Mouse (Mus musculus) MN1 (cell line): ENCODE data around the gene Arhgap8.

Experiments used
- DNase-seq: peaks from one replicate; pipeline ENCODE4 v3.0.0-alpha.2; 2016; ENCODE audit warnings: low spot score

Arhgap8 gene

GRCm38 (mm10) chr15:84719791-84720190 is at the start of gene Arhgap8:
Gene Arhgap8 (plus strand): TSS chr15:84720052.
- DNase-seq: no peak

DNA sequence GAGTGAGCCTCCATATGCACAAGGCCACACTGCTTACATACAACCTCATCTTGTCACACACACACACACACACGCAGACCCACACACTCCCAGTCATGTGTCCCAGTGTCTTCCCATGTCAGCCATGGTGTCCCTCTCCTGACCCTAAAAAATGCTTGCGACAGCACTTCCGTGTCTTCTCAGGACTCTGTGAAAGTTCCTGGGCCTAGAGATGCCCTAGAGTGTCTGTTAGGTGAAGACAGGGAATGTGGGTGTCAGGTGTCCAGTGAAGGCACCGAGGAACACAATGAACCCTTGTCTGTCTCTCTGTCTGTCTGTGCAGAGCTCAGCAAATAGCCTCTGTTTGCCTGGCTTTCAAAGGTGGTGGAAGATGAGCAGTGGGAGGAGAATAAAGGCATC is 49.2 kb upstream of the Arhgap8 start:
- no peak for DNase-seq

DNA sequence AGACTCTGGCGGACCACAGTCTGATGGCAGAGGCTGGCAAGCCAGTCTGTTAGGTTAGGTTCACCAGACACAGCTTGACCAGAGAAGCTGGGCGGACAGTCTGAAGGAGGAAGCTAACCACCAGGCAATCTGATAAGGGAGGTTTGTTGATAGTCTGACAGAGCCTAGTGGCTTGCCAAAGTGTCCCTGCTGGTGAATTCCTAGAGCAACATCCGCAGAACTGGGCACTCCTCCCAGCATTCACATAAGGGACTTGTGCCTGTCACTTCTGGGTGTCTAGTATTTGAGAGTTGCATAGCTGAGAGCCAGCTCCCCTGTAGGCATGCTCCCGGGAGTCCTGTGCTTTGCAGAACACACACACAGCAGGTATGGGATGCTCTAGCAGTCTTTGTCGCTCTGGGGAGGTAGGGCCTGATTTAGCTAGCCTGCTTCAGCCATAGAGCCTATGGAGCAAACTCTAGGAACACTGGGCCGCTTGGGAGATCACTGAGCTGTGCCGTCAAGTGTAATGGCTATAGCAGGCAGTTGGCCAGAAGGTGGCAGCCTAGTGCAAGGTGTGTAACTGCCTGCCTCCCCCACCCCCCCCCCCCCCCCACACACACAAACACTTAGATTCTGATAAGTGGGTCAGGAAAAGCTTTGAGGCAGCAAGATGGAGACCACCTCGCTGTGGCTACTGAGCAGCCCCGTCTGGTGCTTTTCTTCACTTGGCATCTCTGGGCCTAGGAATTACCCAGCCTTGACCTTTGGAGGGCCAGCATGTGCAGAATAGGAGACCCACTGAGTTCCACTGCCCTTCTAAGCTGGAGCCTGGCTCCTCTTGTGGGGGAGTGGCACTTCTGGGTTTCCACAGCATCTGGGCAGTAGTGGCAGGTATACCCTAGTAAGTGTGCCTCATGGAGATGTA is 48.2 kb upstream of the Arhgap8 start:
- DNase-seq: peak; percentile 45

GRCm38 (mm10) chr15:84672308-84672615 is 47.6 kb upstream of the Arhgap8 start:
- DNase-seq: no peak

- no peak for DNase-seq
These were observed 47.2 kb upstream of the Arhgap8 start for GRCm38 (mm10) chr15:84672616-84673015.

- no peak for DNase-seq
These were observed 45.4 kb upstream of the Arhgap8 start for GRCm38 (mm10) chr15:84674329-84675067.

GRCm38 (mm10) chr15:84675317-84675716 is 44.5 kb upstream of the Arhgap8 start:
- DNase-seq: no peak

GRCm38 (mm10) chr15:84677943-84678342 is 41.9 kb upstream of the Arhgap8 start:
- no peak for DNase-seq

- DNase-seq: no peak
These were observed 40.8 kb upstream of the Arhgap8 start for GRCm38 (mm10) chr15:84679090-84679489.

GRCm38 (mm10) chr15:84679794-84680193 is 40.1 kb upstream of the Arhgap8 start:
- no peak for DNase-seq

DNA sequence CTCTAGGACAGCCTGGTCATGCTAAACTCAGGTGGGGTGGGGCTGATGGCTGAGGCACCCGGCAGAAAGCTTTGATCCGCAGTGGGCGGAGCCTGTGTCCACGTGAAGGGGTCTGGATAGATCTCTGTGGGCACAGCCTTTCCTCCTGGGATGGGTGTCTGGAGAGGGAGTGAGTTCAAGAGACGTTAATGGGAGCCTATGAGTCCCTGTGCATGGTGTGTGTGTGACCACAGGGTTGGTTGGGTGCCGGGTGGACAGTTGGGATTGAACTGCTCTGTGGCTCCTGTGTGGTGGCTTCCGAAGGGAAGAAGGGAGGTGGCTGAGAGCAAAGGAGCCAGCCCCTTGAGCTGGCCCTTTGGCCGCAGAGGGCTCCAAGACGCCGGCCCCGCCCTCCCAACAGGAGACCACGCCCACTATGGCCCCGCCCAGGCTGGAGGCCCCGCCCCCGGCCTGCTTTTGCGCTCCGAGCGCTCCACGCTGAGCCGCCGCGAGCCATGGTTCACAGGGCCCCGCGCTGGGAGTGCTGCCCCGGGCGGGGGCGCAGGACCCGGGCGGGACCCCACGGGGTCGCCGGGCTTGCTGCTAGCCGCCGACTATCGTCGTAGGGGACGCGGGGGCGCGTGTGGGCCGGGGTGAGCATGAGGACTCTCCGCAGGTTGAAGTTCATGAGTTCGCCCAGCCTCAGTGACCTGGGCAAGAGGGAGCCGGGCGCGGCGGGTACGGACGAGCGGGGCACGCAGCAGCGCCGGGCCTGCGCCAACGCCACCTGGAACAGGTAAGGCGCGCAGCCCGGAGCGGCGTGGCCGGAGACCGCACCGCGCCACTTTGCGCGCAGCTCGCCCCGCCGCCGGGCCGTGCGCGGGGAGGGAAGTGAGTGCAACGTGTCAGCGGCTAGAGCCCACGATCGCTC is 39.1 kb upstream of the Arhgap8 start:
- no peak for DNase-seq

- no peak for DNase-seq
These were observed 38.2 kb upstream of the Arhgap8 start for GRCm38 (mm10) chr15:84681455-84682193.

DNA sequence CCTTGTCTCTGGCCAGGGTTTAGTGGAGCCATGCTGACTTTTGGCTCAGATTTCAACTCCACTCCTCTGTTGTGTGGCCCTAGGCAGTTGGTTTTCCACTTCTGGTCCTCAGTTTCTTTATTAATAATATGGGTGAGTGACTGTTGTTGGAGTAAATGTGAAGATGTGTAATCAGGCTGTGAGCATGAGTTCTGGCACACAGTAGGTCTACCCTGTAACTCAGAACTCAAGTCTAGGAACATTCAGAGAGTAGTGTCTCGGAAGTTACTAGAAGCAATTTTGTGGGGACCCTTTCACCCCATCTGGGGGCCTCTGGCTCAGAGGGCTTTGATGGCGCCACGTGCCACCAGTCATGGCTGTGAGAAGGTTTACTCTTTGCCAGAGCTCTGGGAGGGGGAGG is 37.6 kb upstream of the Arhgap8 start:
- DNase-seq: no peak

DNA sequence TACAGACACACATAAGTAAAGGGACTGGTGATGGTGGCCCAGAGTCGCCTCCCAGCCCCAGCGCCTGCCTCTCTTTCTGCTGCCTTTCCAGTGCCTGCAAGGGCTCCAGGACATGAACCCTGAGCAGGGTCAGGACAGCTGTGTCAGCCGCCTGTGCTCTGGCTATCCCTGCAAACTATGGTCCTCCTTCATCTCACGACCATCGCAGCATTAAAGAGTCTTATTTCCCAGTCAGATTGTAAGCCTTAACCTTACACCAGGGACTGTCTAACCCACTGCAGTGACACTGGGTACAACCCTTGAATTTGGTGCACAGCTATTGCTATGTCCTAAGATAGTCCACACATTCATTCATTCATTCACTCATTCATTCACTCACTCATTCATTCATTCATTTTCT is 37.0 kb upstream of the Arhgap8 start:
- no peak for DNase-seq

DNA sequence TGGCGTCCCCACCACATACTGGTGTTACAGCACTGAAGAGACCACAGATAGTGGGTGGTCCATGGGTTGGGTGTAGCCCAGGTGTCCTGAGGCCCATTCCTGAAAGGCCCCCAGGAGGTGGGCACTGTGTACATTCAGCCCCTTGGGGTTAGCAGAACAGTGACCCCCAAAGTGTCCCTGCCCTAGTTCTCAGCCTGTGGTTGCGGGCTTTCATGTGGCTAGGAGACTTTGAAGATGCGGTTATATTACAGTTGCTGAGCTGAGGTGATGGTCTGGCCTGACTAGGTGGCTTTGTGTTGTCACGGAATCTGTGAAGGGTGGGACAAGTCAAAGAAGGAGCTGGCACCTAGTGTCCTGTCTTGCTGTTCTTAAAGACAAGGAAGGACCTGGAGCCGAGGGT is 35.3 kb upstream of the Arhgap8 start:
- DNase-seq: no peak

DNA sequence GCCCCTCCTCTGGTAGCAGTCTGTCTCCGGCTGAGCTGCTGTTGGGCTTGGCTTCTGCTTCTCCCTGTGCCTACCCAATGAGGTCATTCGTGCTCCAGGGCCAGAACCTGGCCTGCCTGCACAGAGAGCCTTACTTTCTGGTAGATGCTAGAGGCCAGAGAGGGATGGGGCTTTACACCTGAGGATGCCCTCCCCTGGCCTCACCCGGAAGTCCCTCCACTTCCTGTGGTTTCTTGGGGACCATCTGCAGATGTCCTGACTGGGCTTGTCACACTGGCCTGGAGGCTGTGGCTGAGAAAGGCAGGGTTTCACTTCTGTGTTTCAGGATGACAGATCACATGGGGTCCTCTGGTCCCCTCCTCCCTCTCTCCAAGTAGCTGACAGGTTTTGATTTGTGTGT is 34.4 kb upstream of the Arhgap8 start:
- DNase-seq: no peak

GRCm38 (mm10) chr15:84687904-84688303 is 31.9 kb upstream of the Arhgap8 start:
- no peak for DNase-seq

- no peak for DNase-seq
These were observed 30.5 kb upstream of the Arhgap8 start for GRCm38 (mm10) chr15:84689356-84689755.

- no peak for DNase-seq
These were observed 28.3 kb upstream of the Arhgap8 start for GRCm38 (mm10) chr15:84691513-84691912.

- DNase-seq: no peak
These were observed 27.2 kb upstream of the Arhgap8 start for GRCm38 (mm10) chr15:84692645-84693044.

- no peak for DNase-seq
These were observed 23.8 kb upstream of the Arhgap8 start for GRCm38 (mm10) chr15:84696021-84696420.

GRCm38 (mm10) chr15:84697611-84698011 is 22.2 kb upstream of the Arhgap8 start:
- no peak for DNase-seq
